ENCODE assay signal across 8 mouse cellular contexts in genomic region chr11:61043055-61043992, GRCm38 (mm10). TPM values are rescaled to one million over a fixed set of nuclear protein-coding genes. Genes with fewer than 3 reads are reported as not detected.
A peak's percentile ranks its signal among the peaks of the same experiment; 100 is the strongest.
DNase-seq lines count a peak whose midpoint lies in the region; ATAC-seq and TF ChIP-seq lines count a peak whose summit lies in the region.

No protein-coding gene starts in this region.

- DNase-seq in cerebellum, postnatal 10 days = peak; percentile 62 to 67
- no peak for DNase-seq in cerebellum, adult 9-10 months
- DNase-seq in right cerebral cortex, postnatal 25 days = peak; percentile 2
- no peak for DNase-seq in right cerebral cortex, postnatal 36 days (ENCODE audit: low spot score in 2 of 2)
- no peak for DNase-seq in ovary, adult 18-20 months (ENCODE audit: low spot score)
- DNase-seq in left cerebral cortex, postnatal 36 days (ENCODE audit: low spot score in 2 of 2) = no peak

- ATAC-seq in hindbrain, embryonic 13.5 days (ENCODE audit: low FRiP score) = peak; percentile 34; the same call in 1 of the 2 replicates

- no peak overlapping the region for H3K4me2 ChIP-seq in hindbrain, embryonic 13.5 days
- peak overlapping the region; percentile 25 for H3K4me2 ChIP-seq in myocyte (ENCODE audit: low read depth)

- no peaks in the 10 kb centered on the region for H3K9me3 ChIP-seq in hindbrain, embryonic 13.5 days

- H3K4me3 ChIP-seq in hindbrain, embryonic 13.5 days = no peak overlapping the region
- H3K4me3 ChIP-seq in myocyte = no peak overlapping the region

- no peaks in the 10 kb centered on the region for H3K36me3 ChIP-seq in hindbrain, embryonic 13.5 days
- H3K36me3 ChIP-seq in myocyte (ENCODE audit: control insufficient read depth, insufficient read depth) = no peaks in the 10 kb centered on the region

- intact Hi-C loops in left cerebral cortex, postnatal 36 days (cut with DNase I) = no loop called here

- peak overlapping the region; percentile 72; the same call in 1 of the 2 replicates for H3K27ac ChIP-seq in hindbrain, embryonic 13.5 days

- H3K4me1 ChIP-seq in hindbrain, embryonic 13.5 days (replicated peaks) = peaks cover 28% of the 10 kb centered on the region

- no peak for TF ChIP-seq POLR2A in myocyte (IDR thresholded peaks at IDR 0.05; ENCODE audit: insufficient read length, low read depth)

- H3ac ChIP-seq in myocyte (ENCODE audit: control insufficient read depth, insufficient read length) = no peak overlapping the region

- H3K79me2 ChIP-seq in myocyte (ENCODE audit: control insufficient read depth, insufficient read depth) = no peaks in the 10 kb centered on the region

- WGBS in hindbrain, embryonic 13.5 days = 69% methylated on average over 12 of the region's 12 CpGs

- no peaks in the 10 kb centered on the region for H3K27me3 ChIP-seq in hindbrain, embryonic 13.5 days
- H3K27me3 ChIP-seq in myocyte (ENCODE audit: control insufficient read depth, insufficient read depth, insufficient read length) = no peaks in the 10 kb centered on the region

- H3K9ac ChIP-seq in hindbrain, embryonic 13.5 days = no peak overlapping the region

TF ChIP-seq in myocyte, 11 proteins besides CTCF, POLR2A, EP300 and RAD21:
- peak; percentile 30 for TF ChIP-seq TCF3 (IDR thresholded peaks at IDR 0.05; ENCODE audit: insufficient read length, low read depth)
- TF ChIP-seq POLR2AphosphoS2 (IDR thresholded peaks at IDR 0.05; ENCODE audit: insufficient read length, low read depth) = no peak
- peak; percentile 53 to 83 (median 79) for TF ChIP-seq MYOG (IDR thresholded peaks at IDR 0.05; ENCODE audit: control insufficient read depth in 1 of 3, insufficient read depth in 1 of 3, insufficient read length in 2 of 3, low read depth in 2 of 3)
- TF ChIP-seq TCF12 (IDR thresholded peaks at IDR 0.05; ENCODE audit: insufficient read depth, poor library complexity, severe bottlenecking) = peak; percentile 45
- peak in 2 of 3 experiments; percentile 69 to 76 for TF ChIP-seq MYOD1 (IDR thresholded peaks at IDR 0.05; ENCODE audit: control insufficient read depth in 1 of 3, insufficient read length in 2 of 3, low read depth in 2 of 3)
- no peak for TF ChIP-seq SRF (IDR thresholded peaks at IDR 0.05; ENCODE audit: control insufficient read depth, insufficient read length, low read depth)

RNA-seq across cellular contexts. Expression of gene Kcnj12, which starts 21.0 kb away (rescaled TPM):
- polyA plus RNA-seq in hindbrain, embryonic 13.5 days (2015; fragmentation: Nextera tagmentation; extraction: Ambion mirVana) = 3.5 and 3.8 TPM in 2 replicates
- polyA plus RNA-seq in myocyte (2012; fragmentation: generic; extraction: Trizol) = 12.5 TPM
- 10 to 100 TPM; 17.9 to 18.2 TPM for total RNA-seq in left cerebral cortex, postnatal 36 days (2021)

Comparison
In these comparisons a context has a peak if more than half of its experiments do, and no peak if none do; other contexts are left out.
1. DNase-seq: peak in cerebellum, postnatal 10 days (2 of 2) and right cerebral cortex, postnatal 25 days (single experiment); none in cerebellum, adult 9-10 months (single experiment), right cerebral cortex, postnatal 36 days (0 of 2), ovary, adult 18-20 months (single experiment) and left cerebral cortex, postnatal 36 days (0 of 2).